Mouse (Mus musculus): Measurements from ENCODE around the gene Adck1. TPM values are rescaled to one million over a fixed set of nuclear protein-coding genes. Genes with fewer than 3 reads are reported as not detected.

The Adck1 gene
- polyA plus RNA-seq, 1 experiment: 31.3 TPM

- TF ChIP-seq SRF (IDR thresholded peaks at IDR 0.05; ENCODE audit: control insufficient read depth, insufficient read length, low read depth): no peak
- Histone ChIP-seq H3K27me3 (ENCODE audit: control insufficient read depth, insufficient read depth, insufficient read length) (no peaks in the 10 kb centered on the region), H3K79me2 (ENCODE audit: control insufficient read depth, insufficient read depth) (no peaks in the 10 kb centered on the region), H3K4me3 (no peak overlapping the region), H3K4me2 (ENCODE audit: low read depth) (no peak overlapping the region), H3ac (ENCODE audit: control insufficient read depth, insufficient read length) (no peak overlapping the region), H3K36me3 (ENCODE audit: control insufficient read depth, insufficient read depth) (peaks cover 6% of the 10 kb centered on the region)
Measured at GRCm38 (mm10) chr12:88445471-88445870, 85.1 kb downstream of the Adck1 start.

- no peak overlapping the region for H3K4me3 ChIP-seq
- H3ac ChIP-seq (ENCODE audit: control insufficient read depth, insufficient read length): no peak overlapping the region
- no peaks in the 10 kb centered on the region for H3K79me2 ChIP-seq (ENCODE audit: control insufficient read depth, insufficient read depth)
- H3K27me3 ChIP-seq (ENCODE audit: control insufficient read depth, insufficient read depth, insufficient read length): no peaks in the 10 kb centered on the region
- no peaks in the 10 kb centered on the region for H3K36me3 ChIP-seq (ENCODE audit: control insufficient read depth, insufficient read depth)
- TF ChIP-seq E2F4 (IDR thresholded peaks at IDR 0.05; ENCODE audit: insufficient read depth) (no peak), MYOD1 (IDR thresholded peaks at IDR 0.05; ENCODE audit: control insufficient read depth in 1 of 3, insufficient read length in 2 of 3, low read depth in 2 of 3) (peak in 2 of 3 experiments; percentile 62 to 70), CEBPB (IDR thresholded peaks at IDR 0.05; ENCODE audit: insufficient read depth, poor library complexity, severe bottlenecking) (no peak), MYOG (IDR thresholded peaks at IDR 0.05; ENCODE audit: control insufficient read depth in 1 of 3, insufficient read depth in 1 of 3, insufficient read length in 2 of 3, low read depth in 2 of 3) (peak in 1 of 3 experiments; percentile 42)
- H3K4me2 ChIP-seq (ENCODE audit: low read depth): no peak overlapping the region
Measured at GRCm38 (mm10) chr12:88450658-88451563, 90.6 kb downstream of the Adck1 start.

DNA sequence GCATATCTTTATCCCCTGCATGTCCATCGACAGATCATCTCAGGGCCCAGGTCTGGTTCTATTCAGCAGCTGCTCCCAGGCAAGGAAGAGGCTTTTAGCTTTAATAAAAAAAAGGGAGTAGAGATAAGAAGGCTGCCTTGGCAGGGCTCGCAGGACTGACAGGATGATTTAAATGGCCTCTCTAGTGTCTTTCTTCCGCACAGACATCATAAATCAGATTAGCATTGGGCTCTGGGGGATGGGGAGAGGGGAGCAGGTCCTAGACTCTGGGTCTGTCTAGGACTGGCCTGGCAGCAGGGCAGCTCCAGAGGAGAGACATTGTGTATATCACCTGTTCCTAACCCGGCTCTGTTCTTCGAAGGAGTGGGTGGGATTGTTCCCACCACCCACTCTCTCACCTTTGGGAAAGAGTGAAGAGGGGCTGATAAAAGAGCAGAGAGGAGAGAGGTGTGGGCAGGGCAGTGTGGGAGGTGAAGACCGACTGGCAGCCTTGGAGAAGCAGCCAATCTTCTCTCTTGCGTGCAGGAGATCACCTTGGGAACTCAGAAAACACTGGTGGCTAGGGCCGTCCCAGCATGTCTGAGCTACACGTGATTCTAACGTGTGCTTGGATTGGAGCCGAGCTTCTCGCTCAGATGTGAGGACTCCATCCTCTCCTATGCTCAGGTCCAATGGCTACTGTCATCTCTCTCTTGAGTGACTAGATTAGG, 94.5 kb downstream of the Adck1 start:
- Histone ChIP-seq H3K79me2 (ENCODE audit: control insufficient read depth, insufficient read depth) (no peaks in the 10 kb centered on the region), H3K27me3 (ENCODE audit: control insufficient read depth, insufficient read depth, insufficient read length) (no peaks in the 10 kb centered on the region), H3K36me3 (ENCODE audit: control insufficient read depth, insufficient read depth) (no peaks in the 10 kb centered on the region), H3ac (ENCODE audit: control insufficient read depth, insufficient read length) (no peak overlapping the region), H3K4me3 (no peak overlapping the region), H3K4me2 (ENCODE audit: low read depth) (no peak overlapping the region)
- TF ChIP-seq TCF3 (IDR thresholded peaks at IDR 0.05; ENCODE audit: insufficient read length, low read depth): no peak
- no peak for TF ChIP-seq POLR2A (IDR thresholded peaks at IDR 0.05; ENCODE audit: insufficient read length, low read depth)
- TF ChIP-seq MYOG (IDR thresholded peaks at IDR 0.05; ENCODE audit: control insufficient read depth in 1 of 3, insufficient read depth in 1 of 3, insufficient read length in 2 of 3, low read depth in 2 of 3): no peak
- no peak for TF ChIP-seq SRF (IDR thresholded peaks at IDR 0.05; ENCODE audit: control insufficient read depth, insufficient read length, low read depth)
- TF ChIP-seq TCF12 (IDR thresholded peaks at IDR 0.05; ENCODE audit: insufficient read depth, poor library complexity, severe bottlenecking): no peak
- no peak for TF ChIP-seq USF1 (IDR thresholded peaks at IDR 0.05; ENCODE audit: low read depth)
- no peak for TF ChIP-seq CEBPB (IDR thresholded peaks at IDR 0.05; ENCODE audit: insufficient read depth, poor library complexity, severe bottlenecking)
- no peak for TF ChIP-seq REST (IDR thresholded peaks at IDR 0.05; ENCODE audit: insufficient read depth, insufficient read length)
- TF ChIP-seq MYOD1 (IDR thresholded peaks at IDR 0.05; ENCODE audit: control insufficient read depth in 1 of 3, insufficient read length in 2 of 3, low read depth in 2 of 3): no peak
- no peak for TF ChIP-seq POLR2AphosphoS2 (IDR thresholded peaks at IDR 0.05; ENCODE audit: insufficient read length, low read depth)
- no peak for TF ChIP-seq E2F4 (IDR thresholded peaks at IDR 0.05; ENCODE audit: insufficient read depth)
- TF ChIP-seq MAX (IDR thresholded peaks at IDR 0.05; ENCODE audit: low read depth): no peak

- Histone ChIP-seq H3K4me3 (no peak overlapping the region), H3ac (ENCODE audit: control insufficient read depth, insufficient read length) (no peak overlapping the region), H3K4me2 (ENCODE audit: low read depth) (no peak overlapping the region), H3K79me2 (ENCODE audit: control insufficient read depth, insufficient read depth) (no peaks in the 10 kb centered on the region), H3K27me3 (ENCODE audit: control insufficient read depth, insufficient read depth, insufficient read length) (no peaks in the 10 kb centered on the region), H3K36me3 (ENCODE audit: control insufficient read depth, insufficient read depth) (peaks cover 8% of the 10 kb centered on the region)
- TF ChIP-seq TCF12 (IDR thresholded peaks at IDR 0.05; ENCODE audit: insufficient read depth, poor library complexity, severe bottlenecking) (no peak), CEBPB (IDR thresholded peaks at IDR 0.05; ENCODE audit: insufficient read depth, poor library complexity, severe bottlenecking) (no peak), E2F4 (IDR thresholded peaks at IDR 0.05; ENCODE audit: insufficient read depth) (no peak), POLR2A (IDR thresholded peaks at IDR 0.05; ENCODE audit: insufficient read length, low read depth) (no peak), USF1 (IDR thresholded peaks at IDR 0.05; ENCODE audit: low read depth) (no peak), MYOG (IDR thresholded peaks at IDR 0.05; ENCODE audit: control insufficient read depth in 1 of 3, insufficient read depth in 1 of 3, insufficient read length in 2 of 3, low read depth in 2 of 3) (no peak), POLR2AphosphoS2 (IDR thresholded peaks at IDR 0.05; ENCODE audit: insufficient read length, low read depth) (no peak), REST (IDR thresholded peaks at IDR 0.05; ENCODE audit: insufficient read depth, insufficient read length) (no peak), MYOD1 (IDR thresholded peaks at IDR 0.05; ENCODE audit: control insufficient read depth in 1 of 3, insufficient read length in 2 of 3, low read depth in 2 of 3) (no peak), SRF (IDR thresholded peaks at IDR 0.05; ENCODE audit: control insufficient read depth, insufficient read length, low read depth) (no peak)
Measured at GRCm38 (mm10) chr12:88457021-88457420, 96.7 kb downstream of the Adck1 start.

GRCm38 (mm10) chr12:88458936-88459335, 98.6 kb downstream of the Adck1 start:
- peaks cover 8% of the 10 kb centered on the region for H3K36me3 ChIP-seq (ENCODE audit: control insufficient read depth, insufficient read depth)
- no peak overlapping the region for H3ac ChIP-seq (ENCODE audit: control insufficient read depth, insufficient read length)

More at GRCm38 (mm10) chr12:88458936-88459335, 98.6 kb downstream of the Adck1 start:
- no peaks in the 10 kb centered on the region for H3K27me3 ChIP-seq (ENCODE audit: control insufficient read depth, insufficient read depth, insufficient read length)
- H3K4me2 ChIP-seq (ENCODE audit: low read depth): no peak overlapping the region
- no peaks in the 10 kb centered on the region for H3K79me2 ChIP-seq (ENCODE audit: control insufficient read depth, insufficient read depth)
- H3K4me3 ChIP-seq: no peak overlapping the region
- TF ChIP-seq MYOD1 (IDR thresholded peaks at IDR 0.05; ENCODE audit: control insufficient read depth in 1 of 3, insufficient read length in 2 of 3, low read depth in 2 of 3) (no peak), MYOG (IDR thresholded peaks at IDR 0.05; ENCODE audit: control insufficient read depth in 1 of 3, insufficient read depth in 1 of 3, insufficient read length in 2 of 3, low read depth in 2 of 3) (no peak), USF1 (IDR thresholded peaks at IDR 0.05; ENCODE audit: low read depth) (no peak), TCF3 (IDR thresholded peaks at IDR 0.05; ENCODE audit: insufficient read length, low read depth) (no peak), SRF (IDR thresholded peaks at IDR 0.05; ENCODE audit: control insufficient read depth, insufficient read length, low read depth) (no peak), TCF12 (IDR thresholded peaks at IDR 0.05; ENCODE audit: insufficient read depth, poor library complexity, severe bottlenecking) (no peak), POLR2A (IDR thresholded peaks at IDR 0.05; ENCODE audit: insufficient read length, low read depth) (no peak), MAX (IDR thresholded peaks at IDR 0.05; ENCODE audit: low read depth) (no peak), REST (IDR thresholded peaks at IDR 0.05; ENCODE audit: insufficient read depth, insufficient read length) (no peak), E2F4 (IDR thresholded peaks at IDR 0.05; ENCODE audit: insufficient read depth) (no peak), CEBPB (IDR thresholded peaks at IDR 0.05; ENCODE audit: insufficient read depth, poor library complexity, severe bottlenecking) (no peak)
